7 mouse cellular contexts compared by ENCODE assay signal in genomic region chr7:141131904-141132755, GRCm38 (mm10). TPM values are rescaled to one million over a fixed set of nuclear protein-coding genes. Genes with fewer than 3 reads are reported as not detected.
DNase-seq lines count a peak whose midpoint lies in the region; ATAC-seq and TF ChIP-seq lines count a peak whose summit lies in the region.

No protein-coding gene starts in this region.

- peak overlapping the region; percentile 79 to 90 for H3K4me3 ChIP-seq in ES-E14 (ENCODE audit: insufficient read depth in 1 of 2, low read depth in 1 of 2, low read length in 2 of 2, poor library complexity in 1 of 2, severe bottlenecking in 1 of 2)
- peak overlapping the region; percentile 95 for H3K4me3 ChIP-seq in brown adipose tissue, adult 24 weeks (ENCODE audit: insufficient read depth, low read depth, low read length)
- peak overlapping the region; percentile 66 for H3K4me3 ChIP-seq in hindbrain, embryonic 14.5 days (replicated peaks; ENCODE audit: low read length)

- no peak for ATAC-seq in hindbrain, embryonic 14.5 days (ENCODE audit: low FRiP score)
- peak; percentile 8; the same call in 1 of the 2 replicates for ATAC-seq in megakaryocyte, adult 5-6 weeks (ENCODE audit: poor library complexity, severe bottlenecking)
- ATAC-seq in inflammation-experienced regulatory T-cells, adult 6 months = no peak

- DNase-seq in ES-E14 (ENCODE audit: low read depth, low spot score) = no peak
- DNase-seq in hindbrain, embryonic 14.5 days (ENCODE audit: low spot score) = no peak
- no peak for DNase-seq in gastrocnemius, postnatal 36 days
- no peak for DNase-seq in cerebellum, postnatal 25 days

- no peaks in the 10 kb centered on the region for H3K9me3 ChIP-seq in ES-E14 (ENCODE audit: control insufficient read depth, insufficient read depth, low read depth, low read length)
- H3K9me3 ChIP-seq in hindbrain, embryonic 14.5 days (ENCODE audit: control insufficient read depth, low read length) = no peaks in the 10 kb centered on the region

- 59% methylated on average over 12 of the region's 12 CpGs for WGBS in hindbrain, embryonic 14.5 days

- H3K27me3 ChIP-seq in hindbrain, embryonic 14.5 days (ENCODE audit: control insufficient read depth, insufficient read depth, low read length) = no peaks in the 10 kb centered on the region

- intact Hi-C loops in gastrocnemius, postnatal 36 days (cut with DNase I) = loop anchor here (5.0 kb wide), 1 partner anchor 35 kb away; no protein-coding TSS in a partner anchor

- peak overlapping the region; percentile 81 for H3K4me2 ChIP-seq in hindbrain, embryonic 14.5 days (replicated peaks)

- in situ Hi-C loops in ES-E14 (cut with MboI; ENCODE audit: low sequenced_read_pairs in 2 of 2, unreplicated experiment in 2 of 2) = no loop called here

- H3K36me3 ChIP-seq in ES-E14 (ENCODE audit: control insufficient read depth, insufficient read depth, low read length, poor library complexity, severe bottlenecking) = peaks cover 24% of the 10 kb centered on the region
- H3K36me3 ChIP-seq in hindbrain, embryonic 14.5 days (replicated peaks; ENCODE audit: control insufficient read depth, insufficient read depth) = peaks cover 22% of the 10 kb centered on the region

- H3K9ac ChIP-seq in ES-E14 (ENCODE audit: insufficient read depth, low read depth, low read length, poor library complexity, severe bottlenecking) = peak overlapping the region; percentile 90
- H3K9ac ChIP-seq in hindbrain, embryonic 14.5 days = peak overlapping the region; percentile 76

- peaks cover 4 to 11% of the 10 kb centered on the region in 2 experiments; a peak in 3 of 4 replicates for H3K4me1 ChIP-seq in ES-E14 (ENCODE audit: control insufficient read depth in 2 of 2, insufficient read depth in 2 of 2, low read length in 2 of 2, poor library complexity in 1 of 2)
- H3K4me1 ChIP-seq in brown adipose tissue, adult 24 weeks (ENCODE audit: control insufficient read depth, insufficient read depth, insufficient read length, low read length) = peaks cover 4% of the 10 kb centered on the region; the same call in 1 of the 2 replicates
- H3K4me1 ChIP-seq in hindbrain, embryonic 14.5 days (replicated peaks; ENCODE audit: control insufficient read depth, insufficient read depth, low read length) = peaks cover 15% of the 10 kb centered on the region

- H3K27ac ChIP-seq in ES-E14 (ENCODE audit: insufficient read depth, low read depth, low read length, poor library complexity, severe bottlenecking) = no peak overlapping the region
- 0 out of 2 replicates have a peak overlapping the region, but pooled peaks have one; percentile 20 for H3K27ac ChIP-seq in brown adipose tissue, adult 24 weeks (replicated peaks; ENCODE audit: low read depth, low read length)
- H3K27ac ChIP-seq in hindbrain, embryonic 14.5 days = no peak overlapping the region

TF ChIP-seq in ES-E14, 5 proteins besides CTCF, POLR2A, EP300 and RAD21:
- TF ChIP-seq CHD2 (IDR thresholded peaks at IDR 0.05; ENCODE audit: low read depth, low read length) (no peak), ZNF384 (IDR thresholded peaks at IDR 0.05; ENCODE audit: low read depth, low read length) (no peak), HCFC1 (IDR thresholded peaks at IDR 0.05; ENCODE audit: borderline replicate concordance, insufficient read depth, low read length) (no peak), MAFK (IDR thresholded peaks at IDR 0.05; ENCODE audit: insufficient read depth, low read depth, low read length) (no peak), ZC3H11A (IDR thresholded peaks at IDR 0.05; ENCODE audit: borderline replicate concordance, low read depth, low read length) (no peak)

RNA-seq across cellular contexts. Expression of gene Ptdss2, which starts 9.9 kb away (rescaled TPM):
- total RNA-seq in ES-E14 (2012; rRNA removed) = 65.1 and 82.8 TPM in 2 replicates
- 27.0 and 49.5 TPM in 2 replicates for polyA plus RNA-seq in brown adipose tissue, adult 24 weeks (2012; ENCODE audit: insufficient read depth, insufficient read length, missing spikeins)
- polyA plus RNA-seq in hindbrain, embryonic 14.5 days (2014; fragmentation: Nextera tagmentation; extraction: Ambion mirVana) = 86.1 and 92.0 TPM in 2 replicates
- 7.1 and 10.2 TPM in 2 replicates for total RNA-seq in megakaryocyte, adult 5-6 weeks (2015)
- total RNA-seq in megakaryocyte, adult 5-6 weeks (2017) = 1.9 and 2.6 TPM in 2 replicates
- 1 to 10 TPM; 6.2 to 9.3 (median 7.0) TPM for polyA plus RNA-seq in inflammation-experienced regulatory T-cells, adult 6 months (2017; shearing (Covaris generic))
- total RNA-seq in gastrocnemius, postnatal 36 days (2021) = 10 to 100 TPM; 15.9 to 18.7 TPM

RNA-seq across cellular contexts. Expression of gene Ano9, which starts 14.5 kb away (rescaled TPM):
- 26.4 and 102 TPM in 2 replicates for total RNA-seq in ES-E14 (2012; rRNA removed)
- not detected in 2 replicates for polyA plus RNA-seq in brown adipose tissue, adult 24 weeks (2012; ENCODE audit: insufficient read depth, insufficient read length, missing spikeins)
- 0.27 and 0.32 TPM in 2 replicates for polyA plus RNA-seq in hindbrain, embryonic 14.5 days (2014; fragmentation: Nextera tagmentation; extraction: Ambion mirVana)
- total RNA-seq in megakaryocyte, adult 5-6 weeks (2015) = not detected in 2 replicates
- not detected in 2 replicates for total RNA-seq in megakaryocyte, adult 5-6 weeks (2017)
- polyA plus RNA-seq in inflammation-experienced regulatory T-cells, adult 6 months (2017; shearing (Covaris generic)) = not detected
- not detected for total RNA-seq in gastrocnemius, postnatal 36 days (2021)

RNA-seq across cellular contexts. Expression of gene Sigirr, which starts 31.8 kb away (rescaled TPM):
- total RNA-seq in ES-E14 (2012; rRNA removed) = 18.2 and 56.2 TPM in 2 replicates
- 1.1 and 2.9 TPM in 2 replicates for polyA plus RNA-seq in brown adipose tissue, adult 24 weeks (2012; ENCODE audit: insufficient read depth, insufficient read length, missing spikeins)
- polyA plus RNA-seq in hindbrain, embryonic 14.5 days (2014; fragmentation: Nextera tagmentation; extraction: Ambion mirVana) = 2.5 and 3.1 TPM in 2 replicates
- 7.5 and 9.3 TPM in 2 replicates for total RNA-seq in megakaryocyte, adult 5-6 weeks (2015)
- 7.7 and 8.2 TPM in 2 replicates for total RNA-seq in megakaryocyte, adult 5-6 weeks (2017)
- 100 to 1,000 TPM; 149 to 208 (median 206) TPM for polyA plus RNA-seq in inflammation-experienced regulatory T-cells, adult 6 months (2017; shearing (Covaris generic))
- total RNA-seq in gastrocnemius, postnatal 36 days (2021) = 1 to 10 TPM; 1.7 to 2.0 TPM

RNA-seq across cellular contexts. Expression of gene Rnh1, which starts 40.5 kb away (rescaled TPM):
- total RNA-seq in ES-E14 (2012; rRNA removed) = 61.9 and 70.3 TPM in 2 replicates
- polyA plus RNA-seq in brown adipose tissue, adult 24 weeks (2012; ENCODE audit: insufficient read depth, insufficient read length, missing spikeins) = 49.5 and 67.9 TPM in 2 replicates
- polyA plus RNA-seq in hindbrain, embryonic 14.5 days (2014; fragmentation: Nextera tagmentation; extraction: Ambion mirVana) = 53.5 and 56.1 TPM in 2 replicates
- 70.5 and 86.8 TPM in 2 replicates for total RNA-seq in megakaryocyte, adult 5-6 weeks (2015)
- total RNA-seq in megakaryocyte, adult 5-6 weeks (2017) = 74.2 and 94.3 TPM in 2 replicates
- polyA plus RNA-seq in inflammation-experienced regulatory T-cells, adult 6 months (2017; shearing (Covaris generic)) = 100 to 1,000 TPM; 135 to 147 (median 143) TPM
- 10 to 100 TPM; 41.8 to 45.9 TPM for total RNA-seq in gastrocnemius, postnatal 36 days (2021)

RNA-seq across cellular contexts. Expression of gene Pkp3, which starts 54.1 kb away (rescaled TPM):
- total RNA-seq in ES-E14 (2012; rRNA removed) = 8.0 and 12.2 TPM in 2 replicates
- 1.6 TPM in 1 of 2 replicates, not detected in the other for polyA plus RNA-seq in brown adipose tissue, adult 24 weeks (2012; ENCODE audit: insufficient read depth, insufficient read length, missing spikeins)
- polyA plus RNA-seq in hindbrain, embryonic 14.5 days (2014; fragmentation: Nextera tagmentation; extraction: Ambion mirVana) = not detected in 2 replicates
- 6.7 and 9.7 TPM in 2 replicates for total RNA-seq in megakaryocyte, adult 5-6 weeks (2015)
- 3.8 and 6.1 TPM in 2 replicates for total RNA-seq in megakaryocyte, adult 5-6 weeks (2017)
- polyA plus RNA-seq in inflammation-experienced regulatory T-cells, adult 6 months (2017; shearing (Covaris generic)) = 100 to 1,000 TPM; 413 to 487 (median 426) TPM
- total RNA-seq in gastrocnemius, postnatal 36 days (2021) = under 1 TPM in 1 of 2 experiments, not detected in 1; 0.12 TPM

Comparison
In these comparisons a context has a peak if more than half of its experiments do, and no peak if none do; other contexts are left out.
1. RNA of gene Ano9, which starts 14.5 kb away (total RNA-seq): 26.4 to 102 TPM in ES-E14; not detected in megakaryocyte, adult 5-6 weeks and not detected in gastrocnemius, postnatal 36 days; every median in the first group is over 10 times any median in the second.
2. Peak in every context shown above with its lines, with median percentiles within 50 percentile points of each other: H3K4me3 ChIP-seq.